Mouse (Mus musculus) heart, embryonic 12.5 days (tissue): ENCODE results near the gene Ndel1. TPM values are rescaled to one million over a fixed set of nuclear protein-coding genes. Genes with fewer than 3 reads are reported as not detected.

Source experiments
- ATAC-seq: fragments of 200-750 bp; cut with Nextera tagmentation; 2 replicates; pipeline ENCODE4 v1.8.0; 2017; ENCODE audit warnings: moderate TSS enrichment, moderate library complexity; ENCODE audit not compliant: insufficient number of reproducible peaks, low FRiP score
- H3K27ac ChIP-seq: fragments of 300-500 bp; sonication (generic); 2 replicates; pipeline ENCODE4 v1.5.1; 2016; ENCODE audit warnings: mild to moderate bottlenecking, moderate library complexity; ENCODE audit not compliant: poor library complexity, severe bottlenecking
- H3K27me3 ChIP-seq: fragments of 300-500 bp; sonication (generic); replicated peaks from 2 replicates; pipeline ENCODE4 v1.6.1; 2016; ENCODE audit warnings: mild to moderate bottlenecking, moderate library complexity
- H3K36me3 ChIP-seq: fragments of 300-500 bp; sonication (generic); 2 replicates; pipeline ENCODE4 v1.6.1; 2016; ENCODE audit warnings: mild to moderate bottlenecking, moderate library complexity
- H3K4me1 ChIP-seq: fragments of 300-500 bp; sonication (generic); replicated peaks from 2 replicates; pipeline ENCODE4 v1.6.1; 2016; ENCODE audit warnings: mild to moderate bottlenecking
- H3K4me2 ChIP-seq: fragments of 300-500 bp; sonication (generic); 2 replicates; pipeline ENCODE4 v1.6.1; 2016; ENCODE audit warnings: mild to moderate bottlenecking, moderate library complexity
- H3K4me3 ChIP-seq: fragments of 300-500 bp; sonication (generic); 2 replicates; pipeline ENCODE4 v1.5.1; 2016; ENCODE audit warnings: mild to moderate bottlenecking
- H3K9ac ChIP-seq: fragments of 300-500 bp; sonication (generic); 2 replicates; pipeline ENCODE4 v1.6.1; 2016; ENCODE audit warnings: mild to moderate bottlenecking, moderate library complexity
- H3K9me3 ChIP-seq: fragments of 300-500 bp; sonication (generic); replicated peaks from 2 replicates; pipeline ENCODE4 v1.6.1; 2016; ENCODE audit warnings: mild to moderate bottlenecking, moderate library complexity
- WGBS: fragments of 180-500 bp; shearing (Covaris S2); methylation state at CpG from one replicate; pipeline ENCODE4 v1.1.7; 2016; 5-methylcytosine and 5-hydroxymethylcytosine counted together
- polyA plus RNA-seq: library from polyadenylated mRNA; unstranded; fragments of >200 nt; fragmentation: Nextera tagmentation; extraction: Ambion mirVana; gene quantifications from 2 replicates; pipeline ENCODE4 v1.2.1, GENCODE M21; 2016

Gene Ndel1
- polyA plus RNA-seq, 1 experiment from 2014 or later = 62.7 TPM

DNA sequence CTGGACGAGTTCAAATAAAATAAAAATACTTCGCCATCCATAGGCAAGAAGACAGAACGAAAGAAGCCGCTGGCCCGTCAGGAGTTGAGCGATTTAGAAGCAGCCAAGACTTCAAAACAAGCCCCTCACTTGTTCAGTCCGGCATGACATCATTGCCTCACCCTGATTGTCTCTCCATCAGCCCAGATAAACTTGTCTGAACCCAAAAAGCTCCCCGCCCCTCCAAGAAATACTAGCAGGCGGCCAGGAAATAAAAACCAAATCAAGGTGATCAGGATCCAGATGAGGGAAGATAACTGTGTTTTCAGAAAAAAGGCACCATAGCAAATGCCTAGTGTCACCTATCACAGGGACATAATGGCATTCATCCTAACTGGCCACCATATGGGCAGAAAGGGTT is 381 bp downstream of the Ndel1 start:
- Histone ChIP-seq H3K9me3 (no peaks in the 10 kb centered on the region), H3K4me2 (no peak overlapping the region), H3K36me3 (no peaks in the 10 kb centered on the region), H3K4me3 (no peak overlapping the region), H3K27ac (no peak overlapping the region), H3K4me1 (peaks cover 13% of the 10 kb centered on the region), H3K27me3 (no peaks in the 10 kb centered on the region), H3K9ac (no peak overlapping the region)
- WGBS = 69% methylated on average over 9 of the region's 9 CpGs
- ATAC-seq = no peak

GRCm38 (mm10) chr11:68864544-68865189 is 7.0 kb downstream of the Ndel1 start:
- Histone ChIP-seq H3K27ac (peak overlapping the region; percentile 29), H3K4me2 (peak overlapping the region; percentile 29), H3K9ac (no peak overlapping the region), H3K4me1 (peaks cover 24% of the 10 kb centered on the region), H3K4me3 (no peak overlapping the region), H3K9me3 (no peaks in the 10 kb centered on the region), H3K36me3 (no peaks in the 10 kb centered on the region), H3K27me3 (no peaks in the 10 kb centered on the region)
- 21% methylated on average over 9 of the region's 9 CpGs for WGBS
- ATAC-seq = peak; percentile 69

DNA sequence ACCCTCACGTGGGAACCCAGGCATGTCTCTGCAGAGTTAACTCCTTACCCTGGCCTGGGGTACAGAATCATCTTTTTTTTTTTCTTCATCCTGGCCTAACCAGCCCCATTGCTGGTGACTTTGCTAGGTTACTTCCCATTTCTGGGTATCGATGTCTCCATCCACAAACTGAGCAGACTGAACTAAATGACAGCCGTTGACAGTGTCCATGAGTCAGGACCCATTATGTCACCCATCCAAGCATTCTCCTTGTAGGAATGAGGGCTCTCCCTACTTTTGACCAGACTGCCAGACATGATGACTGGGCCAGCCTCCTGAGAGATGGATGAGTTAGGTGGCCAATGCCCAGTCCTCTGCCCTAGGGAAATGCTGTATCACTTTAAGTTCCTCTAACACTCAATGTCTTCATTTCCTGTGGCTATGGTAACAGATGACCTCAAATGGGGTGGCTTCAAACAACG is 8.0 kb downstream of the Ndel1 start:
- Histone ChIP-seq H3K9ac (no peak overlapping the region), H3K27ac (no peak overlapping the region), H3K27me3 (no peaks in the 10 kb centered on the region), H3K4me2 (no peak overlapping the region), H3K36me3 (no peaks in the 10 kb centered on the region), H3K4me1 (peaks cover 24% of the 10 kb centered on the region), H3K9me3 (no peaks in the 10 kb centered on the region), H3K4me3 (no peak overlapping the region)
- 65% methylated on average over 4 of the region's 4 CpGs for WGBS
- ATAC-seq = no peak

DNA sequence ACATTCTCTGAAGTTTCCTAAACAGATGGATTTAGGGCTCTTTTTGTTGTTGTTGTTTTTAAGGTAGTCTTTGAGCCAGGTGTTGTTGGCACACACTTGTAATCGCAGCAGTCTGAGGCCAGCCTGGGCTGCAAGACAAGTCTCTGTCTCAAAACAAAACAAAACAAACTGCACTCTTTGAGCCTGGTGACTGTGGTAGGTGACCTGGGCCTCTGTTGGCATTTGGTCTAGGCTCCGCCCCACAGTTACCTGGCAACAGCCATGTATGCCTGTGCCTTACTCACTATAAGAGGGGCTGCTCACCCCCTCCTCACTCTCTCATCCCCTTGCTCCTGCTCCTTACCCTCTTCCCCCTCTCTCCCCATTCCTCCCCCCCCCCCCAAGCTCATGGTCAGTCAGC is 9.4 kb downstream of the Ndel1 start:
- Histone ChIP-seq H3K36me3 (no peaks in the 10 kb centered on the region), H3K9me3 (no peaks in the 10 kb centered on the region), H3K9ac (no peak overlapping the region), H3K4me3 (no peak overlapping the region), H3K4me2 (no peak overlapping the region), H3K27ac (no peak overlapping the region), H3K27me3 (no peaks in the 10 kb centered on the region), H3K4me1 (peaks cover 24% of the 10 kb centered on the region)
- ATAC-seq = no peak
- 76% methylated on average over 2 of the region's 2 CpGs for WGBS

DNA sequence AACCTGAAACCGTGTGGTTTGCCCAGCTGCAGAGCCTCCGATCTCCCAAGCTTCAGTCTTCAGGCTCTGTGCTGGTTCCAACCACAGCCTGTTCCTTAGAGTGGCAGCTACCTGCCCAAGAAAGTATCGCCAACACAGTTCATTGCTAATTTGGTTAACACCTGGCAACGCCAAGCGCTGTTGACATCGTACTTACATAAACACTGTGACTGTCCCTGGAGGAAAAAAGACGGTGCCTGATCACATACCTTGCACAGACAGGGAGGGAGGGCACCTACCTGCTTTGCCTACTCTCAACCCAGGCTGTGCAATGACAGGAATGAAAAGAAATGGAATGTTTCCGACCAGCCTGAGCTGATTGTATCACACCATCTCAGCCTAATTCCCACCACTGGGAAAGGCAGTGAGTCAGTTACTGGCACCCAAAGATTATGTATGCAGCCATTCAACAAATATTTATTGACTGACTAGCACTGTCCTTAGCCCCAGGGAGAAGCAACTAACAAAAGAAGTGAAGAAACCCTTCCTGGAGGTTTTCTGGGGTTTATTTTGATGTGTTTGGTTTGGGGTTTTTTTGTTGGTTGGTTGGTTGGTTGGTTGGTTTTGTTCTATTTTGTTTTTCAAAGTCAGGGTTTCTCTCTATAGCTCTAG is 11.6 kb downstream of the Ndel1 start:
- H3K4me3 ChIP-seq = no peak overlapping the region
- peaks cover 16% of the 10 kb centered on the region for H3K4me1 ChIP-seq
- no peak for ATAC-seq
- H3K9me3 ChIP-seq = no peaks in the 10 kb centered on the region
- no peaks in the 10 kb centered on the region for H3K36me3 ChIP-seq
- H3K4me2 ChIP-seq = no peak overlapping the region
- WGBS = 70% methylated on average over 8 of the region's 8 CpGs
- no peak overlapping the region for H3K9ac ChIP-seq
- H3K27ac ChIP-seq = no peak overlapping the region
- no peaks in the 10 kb centered on the region for H3K27me3 ChIP-seq

- Histone ChIP-seq H3K4me3 (no peak overlapping the region), H3K27me3 (no peaks in the 10 kb centered on the region), H3K9ac (no peak overlapping the region), H3K9me3 (no peaks in the 10 kb centered on the region), H3K4me2 (no peak overlapping the region), H3K4me1 (peaks cover 10% of the 10 kb centered on the region), H3K36me3 (no peaks in the 10 kb centered on the region), H3K27ac (no peak overlapping the region)
- ATAC-seq = no peak
- WGBS = 74% methylated on average over 3 of the region's 3 CpGs
Measured at GRCm38 (mm10) chr11:68857329-68857728, 14.3 kb downstream of the Ndel1 start.

- no peak for ATAC-seq
- H3K9ac ChIP-seq = no peak overlapping the region
- no peak overlapping the region for H3K4me3 ChIP-seq
- H3K4me1 ChIP-seq = peaks cover 23% of the 10 kb centered on the region
- H3K4me2 ChIP-seq = no peak overlapping the region
- H3K36me3 ChIP-seq = no peaks in the 10 kb centered on the region
- no peaks in the 10 kb centered on the region for H3K9me3 ChIP-seq
- 0 out of 2 replicates have a peak overlapping the region, but pooled peaks have one; percentile 25 for H3K27ac ChIP-seq
- no peaks in the 10 kb centered on the region for H3K27me3 ChIP-seq
- 80% methylated on average over 3 of the region's 3 CpGs for WGBS
Measured at GRCm38 (mm10) chr11:68854621-68855020, 17.0 kb downstream of the Ndel1 start.

DNA sequence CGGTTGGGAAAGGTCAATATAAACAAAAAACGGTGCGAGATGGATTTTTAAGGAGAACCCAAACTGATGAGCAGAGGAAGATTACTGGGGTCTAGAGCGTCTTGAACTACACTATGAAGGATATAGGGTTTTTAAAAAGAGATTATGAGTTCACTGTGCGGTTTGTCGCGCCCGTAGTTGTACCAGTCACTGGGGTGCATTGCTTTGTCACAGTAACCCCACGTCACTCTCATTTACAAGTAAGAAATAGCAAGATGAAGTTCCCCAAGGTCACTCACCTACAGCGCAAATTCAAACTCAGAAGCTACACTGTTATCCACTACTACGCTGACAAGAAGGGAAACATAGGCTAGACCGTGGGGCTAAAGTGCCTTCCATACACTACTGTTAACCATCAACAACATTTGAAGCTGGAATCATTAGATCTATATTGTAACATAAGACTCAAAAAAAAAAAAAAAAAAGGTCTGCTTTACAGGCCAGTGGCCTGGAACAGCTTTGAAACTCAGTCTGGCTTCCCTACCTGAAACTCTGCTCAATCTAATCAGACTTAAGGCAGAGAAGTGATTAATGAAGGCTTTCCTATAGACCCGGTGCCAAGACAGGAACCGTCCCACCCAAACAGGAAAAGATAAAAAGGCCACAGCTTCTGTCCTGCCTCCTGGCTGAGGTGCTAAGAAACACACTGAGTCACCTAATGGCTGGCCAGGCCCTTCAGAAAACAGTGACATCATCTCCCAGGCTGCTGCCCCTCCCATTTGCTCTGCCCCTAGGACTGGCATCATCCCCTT is 17.9 kb downstream of the Ndel1 start:
- WGBS = 30% methylated on average over 14 of the region's 14 CpGs
- peak; percentile 39 for ATAC-seq

GRCm38 (mm10) chr11:68852932-68853409 is 18.7 kb downstream of the Ndel1 start:
- Histone ChIP-seq H3K4me3 (peak overlapping the region; percentile 91), H3K4me1 (peaks cover 23% of the 10 kb centered on the region), H3K36me3 (no peaks in the 10 kb centered on the region), H3K27ac (peak overlapping the region; percentile 99), H3K27me3 (no peaks in the 10 kb centered on the region), H3K4me2 (peak overlapping the region; percentile 75), H3K9ac (peak overlapping the region; percentile 97), H3K9me3 (no peaks in the 10 kb centered on the region)
- peak; percentile 98 for ATAC-seq
- under 1% methylated on average over 42 of the region's 42 CpGs for WGBS

More for the DNA sequence above, 17.9 kb downstream of the Ndel1 start:
- Histone ChIP-seq H3K4me2 (peak overlapping the region; percentile 75), H3K4me3 (peak overlapping the region; percentile 91), H3K9me3 (no peaks in the 10 kb centered on the region), H3K4me1 (peaks cover 23% of the 10 kb centered on the region), H3K27ac (peak overlapping the region; percentile 82), H3K36me3 (no peaks in the 10 kb centered on the region), H3K9ac (peak overlapping the region; percentile 57), H3K27me3 (no peaks in the 10 kb centered on the region)

- no peaks in the 10 kb centered on the region for H3K9me3 ChIP-seq
- H3K36me3 ChIP-seq = no peaks in the 10 kb centered on the region
- H3K4me3 ChIP-seq = peak overlapping the region; percentile 91
- H3K27me3 ChIP-seq = no peaks in the 10 kb centered on the region
- peak overlapping the region; percentile 97 for H3K9ac ChIP-seq
- peaks cover 25% of the 10 kb centered on the region for H3K4me1 ChIP-seq
- ATAC-seq = peak; percentile 73
- H3K27ac ChIP-seq = peak overlapping the region; percentile 99
- WGBS = under 1% methylated on average over 36 of the region's 36 CpGs
- H3K4me2 ChIP-seq = peak overlapping the region; percentile 75
Measured at GRCm38 (mm10) chr11:68852486-68852901, 19.2 kb downstream of the Ndel1 start.
